Mouse (Mus musculus): ENCODE data around the gene Mtf1. TPM values are rescaled to one million over a fixed set of nuclear protein-coding genes. Genes with fewer than 3 reads are reported as not detected.

Mtf1 gene
- total and polyA plus RNA-seq, 3 experiments, result 17.8 to 37.8 (median 28.9) TPM

GRCm38 (mm10) chr4:124752281-124753199 is 49.4 kb upstream of the Mtf1 start (continued):
- TF ChIP-seq ETS1 (IDR thresholded peaks at IDR 0.05; ENCODE audit: low read depth, low read length) (peak; percentile 99), EP300 (IDR thresholded peaks at IDR 0.05; ENCODE audit: low read depth in 1 of 2, low read length in 2 of 2) (peak; percentile 93 to 96), ZC3H11A (IDR thresholded peaks at IDR 0.05; ENCODE audit: low read depth, low read length) (no peak), RCOR1 (IDR thresholded peaks at IDR 0.05; ENCODE audit: low read depth, low read length) (peak; percentile 84), MYC (IDR thresholded peaks at IDR 0.05; ENCODE audit: low read depth, low read length) (0 out of 2 replicates have a peak, but pooled peaks have one; percentile 72), POLR2A (IDR thresholded peaks at IDR 0.05; ENCODE audit: control insufficient read depth in 1 of 2, insufficient read depth in 1 of 2, low read depth in 1 of 2, low read length in 2 of 2, poor library complexity in 1 of 2) (peak in 1 of 2 experiments; percentile 40; a peak in 2 of 4 replicates), TCF12 (IDR thresholded peaks at IDR 0.05; ENCODE audit: low read depth, low read length) (peak; percentile 94), SMC3 (IDR thresholded peaks at IDR 0.05; ENCODE audit: low read depth, low read length) (no peak), ZMIZ1 (IDR thresholded peaks at IDR 0.05; ENCODE audit: low read depth, low read length) (no peak), USF2 (IDR thresholded peaks at IDR 0.05; ENCODE audit: borderline replicate concordance in 1 of 2, insufficient read depth in 1 of 2, low read depth in 1 of 2, low read length in 2 of 2) (no peak)

- Histone ChIP-seq H3K4me3 (ENCODE audit: control insufficient read depth in 1 of 2, insufficient read depth in 1 of 2, low read depth in 2 of 2, low read length in 2 of 2) (no peak overlapping the region), H3K9me3 (replicated peaks; ENCODE audit: insufficient read depth, low read length) (no peaks in the 10 kb centered on the region), H3K36me3 (ENCODE audit: control insufficient read depth in 1 of 2, insufficient read depth in 2 of 2, low read length in 2 of 2) (peaks cover 5 to 53% of the 10 kb centered on the region in 2 experiments), H3K4me1 (ENCODE audit: control insufficient read depth in 1 of 2, insufficient read depth in 2 of 2, low read length in 2 of 2) (peaks cover 12 to 37% of the 10 kb centered on the region in 2 experiments), H3K27me3 (ENCODE audit: control insufficient read depth in 1 of 2, insufficient read depth in 2 of 2, low read length in 2 of 2) (no peaks in the 10 kb centered on the region), H3K79me2 (ENCODE audit: control insufficient read depth, insufficient read depth, low read length, poor library complexity) (peaks cover 64% of the 10 kb centered on the region), H3K9ac (ENCODE audit: control insufficient read depth, low read depth, low read length, poor library complexity, severe bottlenecking) (no peak overlapping the region), H3K27ac (ENCODE audit: control insufficient read depth, low read depth, low read length) (peak overlapping the region; percentile 11)
- DNase-seq (ENCODE audit: low read depth, low spot score), result no peak
- no peak for TF ChIP-seq RCOR1 (IDR thresholded peaks at IDR 0.05; ENCODE audit: low read depth, low read length)
- no peak for TF ChIP-seq MYB (IDR thresholded peaks at IDR 0.05; ENCODE audit: low read depth, low read length)
- no peak for TF ChIP-seq MAX (IDR thresholded peaks at IDR 0.05; ENCODE audit: low read length)
- no peak for TF ChIP-seq MAFK (IDR thresholded peaks at IDR 0.05; ENCODE audit: borderline replicate concordance, low read depth, low read length)
- TF ChIP-seq ZMIZ1 (IDR thresholded peaks at IDR 0.05; ENCODE audit: low read depth, low read length), result no peak
- TF ChIP-seq NRF1 (IDR thresholded peaks at IDR 0.05; ENCODE audit: insufficient read depth, low read depth, low read length, poor library complexity, severe bottlenecking), result no peak
- no peak for TF ChIP-seq POLR2AphosphoS2 (IDR thresholded peaks at IDR 0.05; ENCODE audit: low read length)
- TF ChIP-seq CHD2 (IDR thresholded peaks at IDR 0.05; ENCODE audit: low read length), result no peak
- TF ChIP-seq GATA1 (IDR thresholded peaks at IDR 0.05; ENCODE audit: low read depth, low read length), result no peak
- no peak for TF ChIP-seq TAL1 (IDR thresholded peaks at IDR 0.05; ENCODE audit: low read length)
- no peak for TF ChIP-seq ZNF384 (IDR thresholded peaks at IDR 0.05; ENCODE audit: low read depth, low read length)
- TF ChIP-seq POLR2A (IDR thresholded peaks at IDR 0.05; ENCODE audit: control insufficient read depth in 1 of 2, insufficient read depth in 1 of 2, low read depth in 1 of 2, low read length in 2 of 2, poor library complexity in 1 of 2), result no peak
- TF ChIP-seq TBP (IDR thresholded peaks at IDR 0.05; ENCODE audit: low read depth, low read length), result no peak
- TF ChIP-seq KAT2A (conservative IDR thresholded peaks at IDR 0.05; ENCODE audit: low read depth, low read length), result no peak
- TF ChIP-seq MEF2A (IDR thresholded peaks at IDR 0.05; ENCODE audit: extremely low read depth, insufficient replicate concordance, low read depth, low read length, poor library complexity, severe bottlenecking), result no peak
Observed at GRCm38 (mm10) chr4:124755526-124755925, 46.4 kb upstream of the Mtf1 start.

All from MEL (cell line).